Mouse (Mus musculus) mouse trophoblast stem cell (cell line): Measurements from ENCODE around the gene Limch1.

Source experiments
- in situ Hi-C, 2 experiments: fragments of 300-500 bp; cut with MseI, MboI; formaldehyde crosslinking; loops; 2 replicates in 1 of 2; 3 replicates in 1 of 2; pipeline ENCODE4 v1.15.1; 2025

Limch1 gene

DNA sequence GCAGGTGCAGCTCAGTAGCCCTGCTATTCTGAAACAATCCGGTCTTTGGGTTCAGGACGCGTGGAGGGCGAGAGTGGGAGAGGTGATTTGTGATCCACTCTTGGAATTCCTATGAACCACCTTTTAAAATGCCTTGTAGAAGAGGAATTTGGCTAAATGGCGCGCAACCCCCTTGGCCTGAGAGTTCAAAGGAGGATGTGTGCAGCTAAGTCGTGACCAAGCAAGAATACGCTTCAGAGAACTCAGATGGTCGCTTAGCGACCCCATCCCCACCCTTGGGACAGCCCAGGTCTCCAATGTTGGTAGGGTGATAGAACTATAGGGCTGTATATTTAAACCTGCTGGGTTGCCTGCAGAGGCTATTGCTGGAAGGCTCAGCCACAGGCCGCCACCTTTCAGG, 1.1 kb downstream of the Limch1 start:
- in situ Hi-C loops: no loop called here

DNA sequence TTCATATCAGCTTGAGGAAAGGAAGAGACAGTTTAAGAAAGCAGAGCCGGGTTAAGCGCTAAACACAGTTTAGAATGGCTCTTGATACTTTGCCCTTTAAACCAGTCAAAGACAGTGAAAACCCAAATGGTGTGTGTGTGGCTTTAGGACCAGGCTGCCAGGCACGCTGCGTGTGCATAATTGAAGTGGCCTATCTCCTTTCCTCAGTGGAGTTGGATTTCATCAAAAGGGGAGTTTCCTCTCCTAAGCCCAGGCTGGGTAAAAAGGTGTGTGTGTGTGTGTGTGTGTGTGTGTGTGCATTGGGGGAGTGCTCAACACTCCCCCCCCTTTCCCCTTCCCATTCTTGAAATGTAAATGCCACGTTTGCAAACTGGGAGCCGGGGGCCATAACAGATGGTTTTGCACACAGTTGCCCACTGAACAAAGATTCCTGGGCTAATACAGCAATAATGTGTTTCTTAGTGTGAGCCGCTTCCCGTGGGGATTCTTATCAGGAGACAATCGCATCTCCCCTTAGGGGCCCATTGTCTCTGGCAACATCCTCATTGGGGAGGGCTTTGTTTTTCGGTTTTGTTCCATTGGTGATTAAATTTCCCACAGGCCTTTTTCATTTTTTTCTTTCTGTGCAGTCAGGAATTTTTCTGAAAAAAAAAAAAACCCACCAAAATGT, 2.3 kb downstream of the Limch1 start:
- in situ Hi-C loops: no loop called here

DNA sequence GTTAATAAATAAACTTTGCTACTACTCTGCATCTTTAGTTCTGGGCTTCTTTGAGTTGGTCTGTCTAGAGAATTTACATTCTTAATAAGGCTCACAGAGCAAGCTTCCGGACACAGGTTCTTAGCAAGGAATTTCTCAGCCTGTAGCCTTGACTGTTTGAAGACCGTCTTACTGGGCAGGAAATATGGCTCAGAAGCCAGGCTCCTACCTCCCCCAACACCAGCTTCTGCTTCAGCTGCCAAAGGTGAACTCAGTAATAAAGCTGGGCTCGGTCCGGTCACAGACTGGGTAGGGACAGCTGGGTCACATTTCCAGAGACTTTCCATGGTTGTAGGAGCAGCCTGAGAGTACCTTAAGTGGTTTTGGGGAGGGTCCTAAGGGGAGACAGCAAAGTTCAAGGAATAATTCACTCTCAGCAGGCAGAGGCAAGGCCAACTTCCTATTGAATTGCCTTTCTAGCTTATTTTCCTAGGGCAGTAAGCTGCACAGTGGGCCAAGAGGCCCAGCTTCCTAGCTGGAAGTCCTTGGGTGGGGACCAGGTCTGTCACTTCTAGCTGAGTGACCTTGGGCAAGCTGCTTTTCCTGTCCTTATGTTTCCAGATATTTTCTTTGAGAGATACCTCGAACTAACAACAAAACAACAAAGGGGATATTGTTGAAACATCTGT, 3.0 kb downstream of the Limch1 start:
- in situ Hi-C loops: no loop called here

DNA sequence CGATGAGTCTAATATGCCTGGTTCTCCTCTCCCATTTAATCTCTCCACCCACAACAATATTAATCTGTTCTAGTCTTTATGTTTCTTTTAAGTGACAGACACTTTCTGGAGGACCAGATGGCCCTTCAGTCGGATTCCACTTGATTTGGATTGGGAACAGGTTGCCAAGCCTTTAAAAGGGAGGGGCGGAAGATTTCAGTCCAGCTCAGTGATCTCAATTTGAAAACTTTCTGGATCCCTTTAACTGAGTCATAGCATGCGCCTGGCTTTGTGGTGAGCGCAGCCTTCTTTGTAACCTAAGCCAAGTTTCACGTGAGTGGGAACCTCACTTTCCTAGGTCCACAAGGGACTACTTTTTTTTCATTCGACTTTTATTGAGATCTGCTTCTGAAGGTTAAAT, 5.0 kb downstream of the Limch1 start:
- in situ Hi-C loops: no loop called here

DNA sequence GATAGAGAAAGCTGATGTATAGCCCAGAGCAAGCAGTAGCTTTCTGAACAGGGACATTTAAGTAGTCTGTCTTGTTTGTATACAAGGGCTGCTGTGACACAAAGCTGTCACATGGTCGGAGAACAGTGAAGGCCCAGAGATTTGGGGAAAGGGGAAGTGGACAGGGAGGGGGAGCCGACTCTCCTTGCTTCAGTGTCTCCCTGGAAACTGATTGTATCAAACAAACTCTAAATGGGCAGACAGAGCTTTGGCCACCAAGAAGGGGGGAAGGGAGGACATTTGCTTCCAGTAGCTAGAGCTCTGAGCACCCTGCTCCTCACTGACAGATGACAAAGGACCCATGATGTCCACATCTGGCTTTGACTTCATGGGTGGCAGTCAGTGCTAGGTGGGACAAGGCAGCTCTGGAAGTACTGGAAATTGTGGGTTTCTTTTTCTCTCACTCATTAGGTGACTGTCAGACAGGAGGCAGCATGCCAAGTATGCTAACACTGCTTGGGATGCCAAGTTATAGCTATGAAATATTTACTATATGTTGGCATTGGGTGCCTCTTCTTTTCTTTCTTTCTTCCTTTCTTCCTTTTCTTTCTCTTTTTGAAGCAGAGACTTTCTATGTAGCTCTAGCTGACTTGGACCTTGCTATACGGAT, 5.8 kb downstream of the Limch1 start:
- in situ Hi-C loops: no loop called here

DNA sequence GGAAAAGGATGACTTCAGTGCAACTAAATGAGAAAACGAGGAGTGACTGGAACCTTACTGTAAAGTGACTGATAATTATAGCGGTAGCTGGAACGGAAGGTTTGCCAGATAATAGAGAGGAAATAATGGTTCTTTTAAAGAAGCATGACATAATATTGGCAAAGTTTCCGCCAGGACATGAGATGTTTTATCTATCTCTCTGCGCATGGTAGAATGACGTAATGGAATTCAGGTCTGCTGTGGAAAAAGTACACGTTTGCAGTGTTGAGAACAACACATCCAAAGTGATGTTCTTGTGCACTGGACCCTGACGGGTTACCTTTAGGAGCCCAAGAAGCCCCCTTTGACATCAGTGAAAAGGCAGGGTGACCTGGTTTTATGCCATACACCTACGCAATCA, 8.0 kb downstream of the Limch1 start:
- in situ Hi-C loops: no loop called here

DNA sequence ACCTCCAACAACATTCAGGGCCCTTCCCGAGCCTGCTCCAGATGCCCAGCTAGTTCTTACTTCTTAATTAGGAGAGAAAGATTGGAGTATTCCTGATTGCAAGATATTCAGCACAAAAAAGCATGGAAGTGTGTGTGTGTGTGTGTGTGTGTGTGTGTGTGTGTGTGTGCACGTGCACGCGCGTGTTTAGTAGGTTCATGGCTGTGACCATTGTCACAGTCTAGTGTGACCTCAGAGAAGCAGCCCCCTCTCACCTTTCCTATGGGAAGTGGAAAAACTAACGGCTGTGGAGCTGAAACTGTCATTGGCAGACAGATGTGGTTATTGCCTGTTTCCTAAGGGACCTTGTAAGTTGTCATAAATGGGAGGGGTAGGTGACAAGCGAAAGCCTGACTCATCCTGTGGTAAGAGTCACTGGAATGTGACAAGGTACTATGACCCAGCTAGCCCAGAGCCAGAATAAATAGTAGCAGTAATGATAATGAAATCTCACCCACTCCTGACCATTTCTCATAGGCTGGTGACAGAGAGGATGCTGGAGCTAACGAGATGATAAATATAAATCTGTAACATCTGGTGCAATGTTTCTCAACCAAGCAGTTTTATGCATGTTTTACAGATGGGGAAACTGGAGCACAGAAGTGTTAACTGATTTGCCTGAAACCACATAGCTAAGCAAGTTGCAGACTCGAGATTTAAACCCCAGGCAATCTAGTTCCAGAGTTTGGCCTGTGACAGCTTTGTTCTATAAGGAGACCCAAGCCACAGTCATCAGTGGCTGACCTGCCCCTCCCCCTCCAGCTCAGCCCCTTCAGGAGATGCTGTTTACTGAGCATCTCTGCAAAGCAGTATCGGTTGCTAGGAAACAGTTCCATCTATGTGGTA, 11.4 kb downstream of the Limch1 start:
- in situ Hi-C loops: no loop called here

DNA sequence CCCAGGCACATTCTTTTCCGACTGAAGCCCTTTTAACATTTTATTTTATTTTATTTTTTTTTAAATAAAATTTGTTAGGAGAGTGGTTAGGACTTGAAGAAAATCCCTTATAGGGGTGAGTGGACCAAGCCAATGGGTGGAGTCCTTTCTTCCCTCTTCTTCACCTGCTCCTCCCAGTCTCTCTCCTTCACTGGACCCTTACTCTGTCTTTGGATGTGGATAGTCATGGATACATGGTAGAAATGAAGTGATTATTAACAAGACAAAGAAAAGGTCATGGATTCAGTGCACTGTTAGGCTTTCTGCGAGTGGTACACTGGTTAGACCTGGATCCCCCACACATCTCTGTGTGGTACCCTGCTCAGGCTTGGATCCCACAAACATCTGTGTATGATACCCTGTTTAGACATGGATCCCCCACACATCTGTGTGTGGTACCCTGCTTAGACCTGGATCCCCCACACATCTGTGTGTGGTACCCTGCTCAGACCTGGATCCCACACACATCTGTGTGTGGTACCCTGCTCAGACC, 12.1 kb downstream of the Limch1 start:
- in situ Hi-C loops: no loop called here

DNA sequence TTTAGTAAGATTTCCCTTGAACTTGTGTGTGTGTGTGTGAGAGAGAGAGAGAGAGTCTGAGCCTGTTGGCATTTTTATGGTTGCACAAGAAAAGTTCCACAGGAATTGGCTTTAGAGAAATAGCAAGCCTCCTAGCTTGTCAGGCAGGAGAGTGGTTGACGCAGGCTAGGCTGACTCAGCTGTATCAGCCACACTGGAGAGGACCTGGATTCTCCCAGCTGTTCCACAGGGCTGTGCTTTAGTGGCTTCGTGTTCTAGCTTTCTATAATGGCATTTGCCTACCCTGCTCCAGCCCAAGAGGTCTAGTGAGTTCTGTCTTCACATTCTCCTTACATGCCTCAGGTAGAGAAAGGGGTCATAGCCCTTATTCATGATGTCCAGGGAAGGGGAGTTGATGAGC, 13.7 kb downstream of the Limch1 start:
- in situ Hi-C loops: no loop called here

DNA sequence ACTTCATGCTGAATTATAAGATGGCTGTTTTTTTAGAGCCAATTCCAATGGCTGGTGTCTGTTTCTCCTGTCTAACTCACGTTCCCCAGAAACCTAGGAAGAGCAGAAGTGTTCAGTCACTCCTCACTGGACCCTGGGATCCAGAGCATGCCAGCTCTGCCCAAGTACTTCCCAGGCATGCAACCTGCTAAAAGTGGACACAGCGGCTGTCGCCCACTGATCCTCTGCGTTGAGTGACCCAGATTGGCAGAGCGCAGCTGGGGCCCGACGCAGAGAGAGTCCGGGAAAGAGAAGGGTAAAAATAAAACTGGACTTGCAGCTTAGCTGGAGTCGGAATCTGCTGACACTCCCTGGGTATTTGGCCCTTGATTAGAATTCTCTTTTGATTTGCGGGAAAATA, 15.1 kb downstream of the Limch1 start:
- in situ Hi-C loops: no loop called here

DNA sequence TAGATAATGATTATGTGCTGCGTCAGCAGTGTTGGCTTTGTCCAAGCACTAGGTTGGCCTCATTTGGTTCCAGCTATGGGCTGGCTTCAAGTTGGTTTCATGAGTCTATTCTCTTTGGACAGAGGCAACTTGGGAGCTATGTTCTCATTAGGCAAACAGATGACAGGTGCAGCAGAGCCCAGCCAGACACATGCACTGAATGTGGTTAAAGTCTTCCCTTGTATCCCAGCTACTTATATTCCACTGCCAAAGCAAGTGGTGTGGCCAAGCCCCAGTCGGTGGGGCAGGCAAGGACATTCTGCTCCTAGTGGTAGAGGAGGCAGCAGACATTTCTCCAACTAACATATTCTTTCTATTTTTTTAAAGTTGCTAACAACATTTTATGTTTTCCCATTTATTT, 16.4 kb downstream of the Limch1 start:
- in situ Hi-C loops: no loop called here

DNA sequence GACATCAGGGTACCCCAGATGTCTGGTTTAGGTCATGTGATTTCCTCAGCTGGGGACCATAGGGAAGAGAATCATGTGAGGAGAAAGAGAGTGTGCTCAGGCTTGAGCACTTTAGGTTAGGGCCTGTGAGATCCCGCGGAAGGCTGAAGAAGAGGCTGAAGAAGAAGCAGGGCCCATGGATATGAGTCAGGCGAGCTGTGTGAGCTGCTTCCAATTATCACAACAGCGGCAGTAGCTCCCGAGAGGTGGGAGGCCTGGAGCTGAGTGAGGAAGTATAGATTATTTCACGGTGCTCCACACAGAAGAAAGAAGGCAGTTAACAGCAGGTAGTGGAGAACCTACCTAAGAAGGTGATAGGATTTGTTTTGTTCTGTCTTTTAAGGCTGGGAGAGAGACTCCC, 18.5 kb downstream of the Limch1 start:
- in situ Hi-C loops: no loop called here

DNA sequence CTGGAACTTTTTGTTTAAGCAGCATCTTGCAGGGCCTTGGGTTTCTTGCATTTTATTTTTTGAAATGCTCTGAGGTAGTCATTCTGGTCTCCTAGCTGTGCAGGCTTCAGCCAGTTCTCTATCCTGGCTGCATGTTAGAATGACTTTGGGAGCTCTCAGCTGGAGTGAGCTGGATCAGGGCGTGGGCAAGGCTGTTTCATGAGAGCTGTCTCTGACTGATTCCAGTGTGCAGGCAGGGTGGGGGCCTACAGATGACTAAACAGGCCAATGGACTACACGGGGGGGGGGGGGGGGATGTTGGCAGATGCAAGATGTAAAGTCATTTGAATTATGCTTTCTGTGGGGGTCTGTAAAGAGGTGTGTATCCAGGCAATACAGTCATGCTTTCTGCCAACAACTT, 20.3 kb downstream of the Limch1 start:
- in situ Hi-C loops: no loop called here

DNA sequence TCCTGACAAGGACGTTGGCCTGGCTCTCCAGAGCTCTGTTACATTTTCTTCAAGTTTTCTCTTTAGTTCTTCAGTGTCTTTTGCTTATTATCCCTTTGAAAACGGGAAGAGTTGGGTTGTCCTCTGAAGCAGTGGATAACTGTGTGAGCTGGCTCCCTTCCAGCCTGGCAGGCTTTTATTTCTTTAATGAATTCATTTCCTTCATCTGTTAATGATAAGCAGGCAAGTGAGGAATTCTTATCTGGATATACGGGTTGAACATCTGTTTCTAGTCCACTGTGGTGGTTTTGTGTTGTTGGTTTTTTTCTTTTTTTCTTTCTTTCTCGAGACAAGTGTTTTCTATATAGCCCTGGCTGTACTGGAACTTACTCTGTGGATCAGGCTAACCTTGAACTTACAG, 22.4 kb downstream of the Limch1 start:
- in situ Hi-C loops: no loop called here

DNA sequence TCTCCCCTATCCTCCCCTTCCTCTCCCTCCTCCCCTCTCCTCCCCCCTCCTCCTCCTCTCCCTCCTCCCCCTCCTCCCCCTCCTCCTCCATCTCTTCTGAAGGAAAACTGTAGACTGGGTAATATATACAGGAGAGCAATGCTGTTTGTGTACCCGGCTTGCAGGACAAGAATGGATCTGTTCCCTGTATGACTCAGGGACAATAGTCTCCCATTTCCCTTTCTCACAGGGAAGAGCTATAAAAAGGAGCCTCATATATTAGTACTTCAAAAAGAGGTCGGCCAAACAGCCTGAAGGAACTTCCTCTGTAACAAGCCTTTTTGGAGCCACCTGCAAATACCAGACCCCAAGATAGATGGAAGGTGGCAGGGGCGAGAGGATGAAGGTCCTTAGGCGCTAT, 23.4 kb downstream of the Limch1 start:
- in situ Hi-C loops: no loop called here

DNA sequence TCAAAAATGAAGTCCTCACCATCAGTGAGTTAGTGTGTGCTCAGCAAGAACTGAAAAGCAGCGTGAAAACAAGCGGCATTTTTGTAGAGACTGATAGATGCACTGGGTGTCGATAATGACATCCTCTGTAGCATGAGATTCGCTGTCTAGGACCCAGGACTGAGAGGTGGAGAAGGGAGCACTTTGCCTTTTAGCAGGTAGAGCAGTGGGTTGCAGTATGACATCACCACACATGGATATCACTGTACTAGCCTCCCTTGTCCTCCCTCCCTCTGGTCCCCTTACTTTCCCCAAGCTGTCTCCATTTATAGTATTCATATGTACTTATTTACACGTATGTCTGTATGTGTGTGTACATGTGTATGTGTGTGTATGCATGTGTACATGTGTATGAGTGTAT, 23.9 kb downstream of the Limch1 start:
- in situ Hi-C loops: no loop called here

DNA sequence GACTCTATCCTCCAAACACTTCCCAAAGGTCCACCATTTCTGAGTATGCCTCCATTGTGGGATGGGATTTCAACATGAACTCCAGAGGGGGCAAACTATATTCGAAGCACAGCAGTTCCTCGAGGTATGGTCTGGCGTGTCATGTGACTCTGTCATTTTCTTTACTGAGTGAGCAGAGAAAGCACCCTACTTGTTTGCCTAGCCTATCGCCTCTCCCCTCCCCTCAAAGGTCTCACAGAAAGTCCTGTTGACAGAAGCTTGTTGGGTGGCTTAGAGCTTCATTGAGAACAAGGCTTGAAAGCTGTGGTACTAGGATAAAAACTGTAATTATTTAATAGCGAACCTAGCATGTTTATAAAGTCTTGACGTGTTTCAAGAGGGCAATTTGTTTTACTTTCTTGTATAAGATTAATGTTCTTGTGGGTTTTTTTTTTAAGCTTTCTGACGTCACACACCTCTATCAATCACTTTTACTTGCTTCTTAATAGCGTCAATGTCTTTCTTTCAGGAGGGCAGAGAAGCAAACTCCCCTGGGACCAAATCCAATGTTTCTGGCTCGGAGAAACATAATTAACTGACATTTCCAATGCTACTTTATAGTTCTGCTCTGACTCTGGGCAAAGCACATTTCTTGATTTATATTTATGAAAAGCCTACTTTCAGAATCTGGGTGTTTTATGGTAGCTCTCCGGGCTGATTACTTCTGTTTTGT, 32.5 kb downstream of the Limch1 start:
- in situ Hi-C loops: no loop called here

DNA sequence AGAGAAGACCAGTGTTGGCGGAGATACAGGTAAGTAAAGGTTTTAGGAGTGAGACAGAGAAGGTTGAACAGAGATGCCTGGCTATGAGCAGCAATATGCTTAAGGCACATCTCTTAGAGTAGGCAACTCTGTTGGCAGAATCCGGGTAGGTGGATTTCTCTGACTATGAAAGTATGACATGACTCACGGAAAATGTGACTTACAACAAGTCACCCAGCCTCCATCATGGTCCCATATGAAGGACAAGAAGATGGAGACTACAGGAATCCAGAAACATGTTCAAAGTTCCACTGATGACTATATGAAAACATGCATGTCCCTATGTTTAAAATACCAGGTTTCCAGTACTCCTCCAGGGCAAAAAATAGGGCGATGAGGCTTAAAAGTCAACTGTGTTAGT, 34.7 kb downstream of the Limch1 start:
- in situ Hi-C loops: no loop called here

DNA sequence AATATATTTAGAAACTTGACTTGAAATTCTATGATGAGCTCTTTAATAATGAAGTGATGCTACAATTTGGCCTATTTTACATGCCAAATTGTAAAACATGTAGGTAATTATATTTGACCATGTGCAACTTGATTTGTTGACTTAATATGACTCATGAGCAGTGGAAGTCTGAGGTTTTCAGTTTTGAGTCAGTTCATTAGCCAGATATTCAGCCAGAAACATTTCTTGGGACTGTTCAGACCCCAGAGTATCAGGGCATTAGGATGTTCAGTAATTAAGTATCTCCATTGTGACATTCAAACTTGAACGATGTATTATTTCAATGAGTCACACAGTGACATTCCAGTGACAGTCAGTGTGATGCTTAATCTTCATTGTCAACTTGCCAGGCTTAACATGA, 35.9 kb downstream of the Limch1 start:
- in situ Hi-C loops: no loop called here

DNA sequence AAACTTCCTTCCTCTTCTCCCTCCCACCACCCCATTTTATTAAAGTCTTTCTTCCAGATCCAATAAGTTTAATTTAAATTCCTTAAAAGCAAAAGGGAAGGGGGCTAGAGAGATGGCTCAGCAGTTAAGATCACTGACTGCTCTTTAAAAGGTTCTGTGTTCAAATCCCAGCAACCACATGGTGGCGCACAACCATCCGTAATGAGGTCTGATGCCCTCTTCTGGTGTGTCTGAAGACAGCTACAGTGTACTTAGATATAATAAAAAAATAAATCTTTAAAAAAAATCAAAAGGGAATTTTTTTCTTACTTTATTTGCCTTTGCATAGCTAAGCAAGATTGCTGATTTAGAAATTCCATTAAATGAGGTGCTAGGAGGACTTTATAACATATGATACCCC, 37.2 kb downstream of the Limch1 start:
- in situ Hi-C loops: no loop called here

DNA sequence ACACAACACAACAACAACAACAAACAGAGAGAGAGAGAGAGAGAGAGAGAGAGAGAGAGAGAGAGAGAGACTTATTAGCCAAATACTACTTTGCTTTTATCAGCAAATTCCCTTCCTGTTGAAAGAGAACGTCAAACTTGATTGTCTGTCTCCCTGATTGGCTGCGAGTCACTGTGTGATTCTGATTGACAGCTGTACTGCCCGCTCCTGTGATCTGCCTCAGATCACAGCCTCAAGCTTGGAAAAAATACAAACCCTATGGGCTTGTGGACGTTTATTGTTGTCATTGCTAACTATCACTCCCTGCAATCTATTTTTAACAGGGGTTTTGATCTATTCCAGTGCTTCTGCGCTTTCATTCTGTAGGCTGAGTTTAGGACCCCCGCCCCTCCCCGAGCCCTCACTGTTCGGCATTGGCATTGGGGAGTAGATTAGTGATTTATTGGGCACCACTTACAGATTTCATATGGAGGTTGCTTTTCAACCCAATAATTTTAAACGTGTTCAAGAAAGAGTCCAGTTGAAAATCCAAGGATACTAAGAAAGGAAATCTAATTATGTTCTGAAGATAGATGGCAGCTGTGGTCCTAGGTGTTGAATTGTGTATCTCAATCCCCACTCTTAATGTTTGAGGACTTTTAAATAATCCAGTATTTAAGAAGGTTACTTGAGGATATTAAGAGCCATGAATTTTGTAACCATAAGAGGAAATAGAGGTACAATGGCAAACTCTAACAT, 39.2 kb downstream of the Limch1 start:
- in situ Hi-C loops: no loop called here
